Mouse (Mus musculus): ENCODE results near the gene Plscr2. TPM values are rescaled to one million over a fixed set of nuclear protein-coding genes. Genes with fewer than 3 reads are reported as not detected.
A peak's percentile ranks its signal among the peaks of the same experiment; 100 is the strongest.

Gene Plscr2
- total RNA-seq (2012; rRNA removed) (0.16 and 0.19 TPM in 2 replicates), polyA plus RNA-seq (2012; ENCODE audit: insufficient read depth in 1 of 2, insufficient read length in 2 of 2, low read depth in 1 of 2, low replicate concordance in 2 of 2, missing spikeins in 1 of 2) (under 1 TPM in 1 of 2 experiments, not detected in 1; 0.11 TPM)

GRCm38 (mm10) chr9:92275486-92276207, at the start of gene Plscr2:
Gene Plscr2 (plus strand): TSS chr9:92275602.
- DNase-seq (ENCODE audit: low read depth, low spot score): no peak
- Histone ChIP-seq H3K27ac (ENCODE audit: control insufficient read depth, low read depth, low read length) (peak within 1 kb of the TSS; percentile 98), H3K9me3 (replicated peaks; ENCODE audit: insufficient read depth, low read length) (no peaks in the 10 kb centered on the region), H3K27me3 (ENCODE audit: control insufficient read depth in 1 of 2, insufficient read depth in 2 of 2, low read length in 2 of 2) (no peaks in the 10 kb centered on the region), H3K4me3 (ENCODE audit: control insufficient read depth in 1 of 2, insufficient read depth in 1 of 2, low read depth in 2 of 2, low read length in 2 of 2) (peak within 1 kb of the TSS; percentile 7 to 24; a peak in 2 of 4 replicates), H3K9ac (ENCODE audit: control insufficient read depth, low read depth, low read length, poor library complexity, severe bottlenecking) (peak within 1 kb of the TSS; percentile 74), H3K4me1 (ENCODE audit: control insufficient read depth in 1 of 2, insufficient read depth in 2 of 2, low read length in 2 of 2) (peaks cover 33 to 37% of the 10 kb centered on the region in 2 experiments), H3K79me2 (ENCODE audit: control insufficient read depth, insufficient read depth, low read length, poor library complexity) (no peaks in the 10 kb centered on the region; the same call in 1 of the 2 replicates), H3K36me3 (ENCODE audit: control insufficient read depth in 1 of 2, insufficient read depth in 2 of 2, low read length in 2 of 2) (peaks cover 0 to 51% of the 10 kb centered on the region in 2 experiments; a peak in 2 of 4 replicates)
- no peak for TF ChIP-seq ETS1 (IDR thresholded peaks at IDR 0.05; ENCODE audit: low read depth, low read length)
- no peak for TF ChIP-seq CHD2 (IDR thresholded peaks at IDR 0.05; ENCODE audit: low read length)
- TF ChIP-seq USF2 (IDR thresholded peaks at IDR 0.05; ENCODE audit: borderline replicate concordance in 1 of 2, insufficient read depth in 1 of 2, low read depth in 1 of 2, low read length in 2 of 2): no peak
- TF ChIP-seq POLR2AphosphoS5 (IDR thresholded peaks at IDR 0.05; ENCODE audit: borderline replicate concordance, low read depth, low read length): no peak
- TF ChIP-seq CTCF (IDR thresholded peaks at IDR 0.05 in 2 of 3, conservative IDR thresholded peaks at IDR 0.05 in 1 of 3; ENCODE audit: control insufficient read depth in 1 of 3, insufficient read depth in 1 of 3, low read depth in 2 of 3, low read length in 3 of 3, poor library complexity in 1 of 3, severe bottlenecking in 1 of 3): no peak
- no peak for TF ChIP-seq UBTF (IDR thresholded peaks at IDR 0.05; ENCODE audit: borderline replicate concordance, insufficient read depth, low read depth, low read length)
- TF ChIP-seq GABPA (IDR thresholded peaks at IDR 0.05; ENCODE audit: low read depth, low read length): no peak
- TF ChIP-seq TCF12 (IDR thresholded peaks at IDR 0.05; ENCODE audit: low read depth, low read length): no peak
- TF ChIP-seq MYB (IDR thresholded peaks at IDR 0.05; ENCODE audit: low read depth, low read length): no peak
- TF ChIP-seq TBP (IDR thresholded peaks at IDR 0.05; ENCODE audit: low read depth, low read length): no peak
- no peak for TF ChIP-seq ZMIZ1 (IDR thresholded peaks at IDR 0.05; ENCODE audit: low read depth, low read length)
- TF ChIP-seq POLR2AphosphoS2 (IDR thresholded peaks at IDR 0.05; ENCODE audit: low read length): no peak
- no peak for TF ChIP-seq E2F4 (IDR thresholded peaks at IDR 0.05; ENCODE audit: borderline replicate concordance, low read depth, low read length)
- no peak for TF ChIP-seq ZNF384 (IDR thresholded peaks at IDR 0.05; ENCODE audit: low read depth, low read length)
- no peak for TF ChIP-seq POLR2A (IDR thresholded peaks at IDR 0.05; ENCODE audit: control insufficient read depth in 1 of 2, insufficient read depth in 1 of 2, low read depth in 1 of 2, low read length in 2 of 2, poor library complexity in 1 of 2)
- TF ChIP-seq JUND (IDR thresholded peaks at IDR 0.05; ENCODE audit: low read depth, low read length): no peak
- TF ChIP-seq ZKSCAN1 (IDR thresholded peaks at IDR 0.05; ENCODE audit: low read depth, low read length): no peak

DNA sequence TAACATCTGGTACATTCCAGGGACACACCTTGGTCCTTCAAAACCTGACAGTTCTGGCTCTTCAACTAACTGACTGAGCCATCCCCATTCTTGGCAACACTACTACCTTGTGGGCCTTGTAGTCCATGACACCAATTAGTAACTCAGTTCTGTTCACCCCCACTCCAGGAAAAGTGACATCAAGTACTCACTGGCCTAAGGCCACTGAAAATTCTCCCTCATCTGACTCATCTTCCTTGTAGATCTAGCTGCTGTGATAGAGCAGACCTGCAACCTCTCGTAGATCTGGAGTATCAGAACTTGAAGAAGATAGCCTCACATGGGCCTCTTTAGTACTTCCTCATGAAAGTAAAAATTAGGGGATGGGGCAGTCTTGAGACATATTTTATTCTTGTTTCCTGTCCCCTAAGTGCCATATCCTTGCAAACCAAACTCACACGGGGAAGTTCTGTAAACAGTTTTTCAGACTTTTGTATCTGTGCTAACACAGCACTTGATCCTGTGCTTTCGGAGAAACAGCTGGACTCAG, 49.2 kb upstream of the Plscr2 start:
- no peaks in the 10 kb centered on the region for H3K79me2 ChIP-seq (ENCODE audit: control insufficient read depth, insufficient read depth, low read length, poor library complexity)
- TF ChIP-seq TAL1 (IDR thresholded peaks at IDR 0.05; ENCODE audit: low read length) (no peak), USF2 (IDR thresholded peaks at IDR 0.05; ENCODE audit: borderline replicate concordance in 1 of 2, insufficient read depth in 1 of 2, low read depth in 1 of 2, low read length in 2 of 2) (no peak), TCF12 (IDR thresholded peaks at IDR 0.05; ENCODE audit: low read depth, low read length) (no peak), E2F4 (IDR thresholded peaks at IDR 0.05; ENCODE audit: borderline replicate concordance, low read depth, low read length) (no peak), KAT2A (conservative IDR thresholded peaks at IDR 0.05; ENCODE audit: low read depth, low read length) (no peak), GABPA (IDR thresholded peaks at IDR 0.05; ENCODE audit: low read depth, low read length) (no peak), TBP (IDR thresholded peaks at IDR 0.05; ENCODE audit: low read depth, low read length) (no peak), BHLHE40 (IDR thresholded peaks at IDR 0.05; ENCODE audit: borderline replicate concordance, low read depth, low read length) (no peak), ZC3H11A (IDR thresholded peaks at IDR 0.05; ENCODE audit: low read depth, low read length) (no peak), POLR2A (IDR thresholded peaks at IDR 0.05; ENCODE audit: control insufficient read depth in 1 of 2, insufficient read depth in 1 of 2, low read depth in 1 of 2, low read length in 2 of 2, poor library complexity in 1 of 2) (no peak), MAX (IDR thresholded peaks at IDR 0.05; ENCODE audit: low read length) (0 out of 2 replicates have a peak, but pooled peaks have one; percentile 6), MAZ (IDR thresholded peaks at IDR 0.05; ENCODE audit: low read depth, low read length) (no peak), ELF1 (IDR thresholded peaks at IDR 0.05; ENCODE audit: low read depth, low read length) (no peak), CHD2 (IDR thresholded peaks at IDR 0.05; ENCODE audit: low read length) (no peak), NELFE (IDR thresholded peaks at IDR 0.05; ENCODE audit: low read depth, low read length) (no peak), GATA1 (IDR thresholded peaks at IDR 0.05; ENCODE audit: low read depth, low read length) (peak; percentile 52; the same call in 1 of the 2 replicates), POLR2AphosphoS5 (IDR thresholded peaks at IDR 0.05; ENCODE audit: borderline replicate concordance, low read depth, low read length) (no peak), MYB (IDR thresholded peaks at IDR 0.05; ENCODE audit: low read depth, low read length) (no peak), HCFC1 (IDR thresholded peaks at IDR 0.05; ENCODE audit: low read depth, low read length) (no peak)

More for the DNA sequence above, 49.2 kb upstream of the Plscr2 start:
- H3K36me3 ChIP-seq (ENCODE audit: control insufficient read depth in 1 of 2, insufficient read depth in 2 of 2, low read length in 2 of 2): peaks cover 0 to 24% of the 10 kb centered on the region in 2 experiments; a peak in 2 of 4 replicates
- H3K27me3 ChIP-seq (ENCODE audit: control insufficient read depth in 1 of 2, insufficient read depth in 2 of 2, low read length in 2 of 2): no peaks in the 10 kb centered on the region
- no peaks in the 10 kb centered on the region for H3K9me3 ChIP-seq (replicated peaks; ENCODE audit: insufficient read depth, low read length)
- H3K9ac ChIP-seq (ENCODE audit: control insufficient read depth, low read depth, low read length, poor library complexity, severe bottlenecking): 0 out of 2 replicates have a peak overlapping the region, but pooled peaks have one; percentile 15
- DNase-seq (ENCODE audit: low read depth, low spot score): peak; percentile 49
- H3K4me3 ChIP-seq (ENCODE audit: control insufficient read depth in 1 of 2, insufficient read depth in 1 of 2, low read depth in 2 of 2, low read length in 2 of 2): peak overlapping the region in 1 of 2 experiments; percentile 32; a peak in 1 of 4 replicates
- peaks cover 9 to 21% of the 10 kb centered on the region in 2 experiments for H3K4me1 ChIP-seq (ENCODE audit: control insufficient read depth in 1 of 2, insufficient read depth in 2 of 2, low read length in 2 of 2)
- H3K27ac ChIP-seq (ENCODE audit: control insufficient read depth, low read depth, low read length): peak overlapping the region; percentile 65

Data from MEL (cell line).